ENCODE assay signal across 14 mouse cellular contexts in genomic region chr2:33492041-33492440, GRCm38 (mm10).
"Had no signal": no experiment of that assay in that cellular context is flagged by ENCODE, and none has a peak within 500 bp of the region (broad histone marks: within the 10 kb centered on the region; RNA-seq: fewer than 3 reads in every experiment).

No protein-coding gene starts in this region.

- DNase-seq: lung, adult 18-20 months; lung, embryonic 14.5 days; lung, postnatal 10 days; lung, postnatal 4 days; midbrain, embryonic 14.5 days; retina, postnatal 1 day; right cerebral cortex, adult 18-20 months; right cerebral cortex, postnatal 25 days; right cerebral cortex, postnatal 4 days; spleen, adult 18-20 months; thymus, adult 2 months; thymus, postnatal 25 days; thymus, postnatal 4 days had no signal

- ATAC-seq: midbrain, embryonic 16.5 days had no signal
